Mouse (Mus musculus): ENCODE results near the gene Inhba.

GRCm38 (mm10) chr13:15985761-15986160, 25.9 kb upstream of the Inhba start:
- TF ChIP-seq CTCF (conservative IDR thresholded peaks at IDR 0.05; ENCODE audit: insufficient read depth, insufficient read length, low read depth, low read length) (no peak), POLR2A (IDR thresholded peaks at IDR 0.05; ENCODE audit: low read depth, low read length) (no peak)

All from kidney, adult 2 months (tissue).